Mouse (Mus musculus) kidney, adult 2 months (tissue): ENCODE data around the gene Mlxipl. TPM values are rescaled to one million over a fixed set of nuclear protein-coding genes. Genes with fewer than 3 reads are reported as not detected.
A peak's percentile ranks its signal among the peaks of the same experiment; 100 is the strongest.

Source experiments
- DNase-seq: peaks from one replicate; pipeline ENCODE4 v3.0.0; 2021
- H3K27ac ChIP-seq: fragments of 200-500 bp; 2 replicates; pipeline ENCODE4 v1.5.1; 2012; ENCODE audit warnings: low read depth, low read length, control low read depth, inconsistent platforms; ENCODE audit not compliant: insufficient read depth
- H3K27me3 ChIP-seq: fragments of 200-500 bp; replicated peaks from 2 replicates; pipeline ENCODE4 v1.6.1; 2012; ENCODE audit warnings: mild to moderate bottlenecking, moderate library complexity, low read length, inconsistent platforms; ENCODE audit not compliant: control insufficient read depth, insufficient read depth
- H3K36me3 ChIP-seq: fragments of 200-500 bp; 2 replicates; pipeline ENCODE4 v1.6.1; 2012; ENCODE audit warnings: mild to moderate bottlenecking, moderate library complexity, low read length, inconsistent platforms; ENCODE audit not compliant: control insufficient read depth, insufficient read depth
- H3K4me1 ChIP-seq: fragments of 200-500 bp; 2 replicates; pipeline ENCODE4 v1.6.1; 2011; ENCODE audit warnings: low read length; ENCODE audit not compliant: control insufficient read depth, insufficient read depth
- H3K4me3 ChIP-seq: fragments of 200-500 bp; 2 replicates; pipeline ENCODE4 v1.5.1; 2011; ENCODE audit warnings: mild to moderate bottlenecking, low read depth, low read length, control low read depth; ENCODE audit not compliant: insufficient read depth
- CTCF ChIP-seq: fragments of 200-500 bp; conservative IDR thresholded peaks from 2 replicates; pipeline ENCODE4 v1.5.1; 2011; ENCODE audit warnings: low read depth, mild to moderate bottlenecking, control low read depth, low read length, moderate library complexity, mixed read lengths; ENCODE audit not compliant: insufficient read depth, insufficient read length
- POLR2A ChIP-seq: fragments of 200-500 bp; IDR thresholded peaks from one replicate; pipeline ENCODE4 v1.6.1; 2011; ENCODE audit warnings: low read depth, low read length, control low read depth
- WGBS: fragments of 180-500 bp; shearing (Covaris S2); methylation state at CpG from one replicate; pipeline ENCODE4 v1.1.7; 2018; 5-methylcytosine and 5-hydroxymethylcytosine counted together
- polyA plus RNA-seq: library from polyadenylated mRNA; depleted of rRNA; stranded (reverse); fragments of >200 nt; gene quantifications from 2 replicates; pipeline ENCODE4 v1.2.3, GENCODE M21; 2012

Mlxipl gene
- polyA plus RNA-seq, 1 experiment, result 144 TPM

DNA sequence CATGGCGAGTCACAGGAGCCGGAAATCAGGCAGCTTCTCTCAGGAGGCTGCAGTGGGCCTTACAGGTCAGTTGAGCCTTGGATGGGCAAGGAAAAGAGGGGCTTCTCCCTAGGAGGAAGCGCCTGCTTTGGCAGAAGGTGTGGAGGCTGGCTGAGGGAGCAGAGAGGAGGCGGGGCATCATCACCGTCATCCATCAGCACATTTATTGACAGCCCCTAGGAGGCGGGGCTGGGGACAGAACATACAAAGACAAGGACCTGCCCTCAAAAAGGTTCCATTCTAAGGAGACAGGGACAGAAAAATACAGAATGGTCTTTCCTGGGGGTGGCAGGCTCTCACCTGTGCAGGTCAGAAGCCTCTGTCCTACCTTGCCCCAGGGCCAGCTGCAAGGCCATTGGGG lies 17.0 kb upstream of the Mlxipl start:
- Histone ChIP-seq H3K4me1 (peaks cover 7% of the 10 kb centered on the region; the same call in 1 of the 2 replicates), H3K36me3 (no peaks in the 10 kb centered on the region), H3K27ac (no peak overlapping the region), H3K27me3 (no peaks in the 10 kb centered on the region), H3K4me3 (no peak overlapping the region)
- WGBS, result 94% methylated on average over 6 of the region's 6 CpGs
- TF ChIP-seq CTCF (no peak), POLR2A (no peak)
- DNase-seq, result no peak

DNA sequence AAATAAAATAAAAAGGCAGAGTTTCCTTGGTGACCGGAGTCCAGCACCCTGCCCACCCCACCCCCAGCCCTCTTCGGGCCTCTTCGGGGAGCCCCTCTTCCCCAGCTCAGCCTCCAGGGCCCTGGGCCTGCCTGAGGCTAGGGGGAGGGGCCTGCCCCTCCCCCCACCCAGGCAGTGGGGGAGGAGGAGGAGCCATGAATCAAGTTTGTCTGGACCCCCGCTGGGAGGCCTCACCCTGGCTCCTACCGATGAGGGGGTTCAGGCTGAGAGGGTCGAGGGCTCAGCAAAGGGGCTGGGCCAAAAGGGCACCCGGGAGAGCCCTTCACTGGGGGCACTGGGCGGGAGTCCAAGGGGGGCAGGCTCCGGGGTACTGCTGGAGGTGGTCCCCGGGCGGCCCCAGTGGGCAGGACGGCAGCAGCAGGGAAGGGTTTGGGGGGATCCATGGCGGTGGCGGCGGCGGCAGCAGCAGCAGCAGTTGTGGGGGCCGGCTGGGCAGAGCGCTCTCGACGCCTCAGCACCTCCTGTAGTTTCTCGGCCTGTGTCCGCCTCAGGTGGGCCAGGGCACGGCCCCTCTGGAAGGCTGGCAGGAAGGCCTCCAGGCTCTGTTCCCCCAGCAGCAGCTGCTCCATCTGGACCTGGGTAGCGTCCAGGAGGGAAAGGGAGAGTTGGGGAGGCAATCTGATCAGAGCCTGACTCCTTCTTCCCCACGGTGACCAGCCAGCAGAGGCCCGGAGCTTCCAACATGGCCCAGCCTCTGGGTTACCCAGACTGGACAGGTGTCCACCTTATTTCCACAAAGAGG lies 16.1 kb upstream of the Mlxipl start:
- TF ChIP-seq CTCF (no peak), POLR2A (no peak)
- Histone ChIP-seq H3K36me3 (no peaks in the 10 kb centered on the region), H3K4me1 (peaks cover 8% of the 10 kb centered on the region; the same call in 1 of the 2 replicates), H3K4me3 (no peak overlapping the region), H3K27me3 (no peaks in the 10 kb centered on the region), H3K27ac (no peak overlapping the region)
- 50% methylated on average over 26 of the region's 26 CpGs for WGBS
- no peak for DNase-seq

DNA sequence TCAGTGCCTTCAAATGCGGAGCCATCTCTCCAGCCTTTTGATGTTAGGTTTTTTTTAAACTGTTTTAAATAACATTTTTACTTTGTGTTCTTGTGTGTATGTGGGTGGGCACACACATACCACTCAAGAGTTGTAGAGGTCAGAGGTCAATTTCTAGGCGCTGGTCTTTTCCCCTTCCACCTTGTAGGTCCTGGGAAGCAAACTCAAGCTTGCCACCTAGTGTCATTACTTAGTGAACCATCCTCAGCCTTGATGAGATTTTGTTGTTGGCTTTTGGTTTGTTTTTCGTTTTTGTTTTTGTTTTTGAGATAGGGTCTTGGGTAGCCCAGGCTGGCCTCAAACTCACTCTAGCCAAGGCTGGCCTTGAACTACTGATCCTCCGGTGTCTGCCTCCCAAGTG lies 14.0 kb upstream of the Mlxipl start:
- no peak overlapping the region for H3K4me3 ChIP-seq
- peaks cover 10% of the 10 kb centered on the region; the same call in 1 of the 2 replicates for H3K4me1 ChIP-seq
- 68% methylated on average over 4 of the region's 4 CpGs for WGBS
- TF ChIP-seq CTCF (peak; percentile 27; the same call in 1 of the 2 replicates), POLR2A (no peak)
- no peaks in the 10 kb centered on the region for H3K27me3 ChIP-seq
- DNase-seq, result no peak
- no peaks in the 10 kb centered on the region for H3K36me3 ChIP-seq
- H3K27ac ChIP-seq, result no peak overlapping the region

DNA sequence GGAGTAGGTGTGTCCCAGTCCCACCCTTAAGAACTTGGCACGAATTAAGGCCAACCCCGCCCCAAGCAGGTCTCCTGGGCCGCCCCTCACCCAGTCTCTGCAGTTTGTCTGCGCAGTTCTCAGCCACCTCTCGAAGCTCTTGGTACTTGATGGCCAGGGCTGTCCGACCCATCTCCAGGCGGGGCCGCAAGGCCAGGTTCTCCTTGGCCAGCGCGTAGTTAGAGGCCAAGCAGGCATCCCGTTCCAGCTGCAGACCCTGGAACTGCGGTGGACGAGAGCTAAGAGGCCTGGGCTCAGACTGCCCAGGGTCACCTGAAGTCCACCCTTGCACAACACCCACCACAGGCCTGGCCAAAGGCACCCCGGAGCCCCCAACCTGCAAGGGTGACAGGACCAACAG lies 13.3 kb upstream of the Mlxipl start:
- Histone ChIP-seq H3K27me3 (no peaks in the 10 kb centered on the region), H3K4me1 (peaks cover 10% of the 10 kb centered on the region; the same call in 1 of the 2 replicates), H3K4me3 (peak overlapping the region; percentile 12; the same call in 1 of the 2 replicates), H3K36me3 (no peaks in the 10 kb centered on the region), H3K27ac (peak overlapping the region; percentile 85)
- 40% methylated on average over 14 of the region's 14 CpGs for WGBS
- TF ChIP-seq POLR2A (no peak), CTCF (no peak)
- DNase-seq, result peak; percentile 30

DNA sequence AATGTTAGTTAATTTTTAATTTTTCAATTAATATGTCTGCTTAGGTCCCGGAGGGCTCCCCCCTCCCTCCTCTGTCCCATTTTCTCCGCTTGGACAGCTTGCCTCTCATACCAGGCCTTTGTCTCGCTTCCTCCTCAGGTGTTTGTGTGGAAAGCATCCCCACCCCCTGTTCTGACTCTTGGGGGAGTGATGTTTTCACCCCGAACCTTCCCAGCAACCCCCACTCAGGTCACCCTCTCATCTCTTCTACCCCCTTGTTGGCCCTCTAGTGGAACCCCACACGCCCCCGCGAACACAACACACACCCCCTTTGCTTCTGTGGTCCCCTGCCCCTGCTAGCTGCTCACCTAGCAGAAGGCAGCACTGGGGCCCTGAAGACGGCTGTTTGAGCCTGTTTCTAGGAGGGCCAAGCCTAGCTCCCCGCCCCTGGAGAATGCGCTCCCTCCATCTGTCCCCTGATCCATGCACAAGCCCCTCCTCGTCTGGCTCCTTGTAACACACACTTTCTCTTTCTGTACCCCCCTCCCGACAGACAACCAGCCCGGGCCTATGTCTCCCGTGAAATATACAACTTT lies 12.7 kb upstream of the Mlxipl start:
- WGBS, result 16% methylated on average over 14 of the region's 14 CpGs
- TF ChIP-seq CTCF, result no peak
- TF ChIP-seq POLR2A, result no peak
- peak overlapping the region; percentile 14 for H3K27ac ChIP-seq

DNA sequence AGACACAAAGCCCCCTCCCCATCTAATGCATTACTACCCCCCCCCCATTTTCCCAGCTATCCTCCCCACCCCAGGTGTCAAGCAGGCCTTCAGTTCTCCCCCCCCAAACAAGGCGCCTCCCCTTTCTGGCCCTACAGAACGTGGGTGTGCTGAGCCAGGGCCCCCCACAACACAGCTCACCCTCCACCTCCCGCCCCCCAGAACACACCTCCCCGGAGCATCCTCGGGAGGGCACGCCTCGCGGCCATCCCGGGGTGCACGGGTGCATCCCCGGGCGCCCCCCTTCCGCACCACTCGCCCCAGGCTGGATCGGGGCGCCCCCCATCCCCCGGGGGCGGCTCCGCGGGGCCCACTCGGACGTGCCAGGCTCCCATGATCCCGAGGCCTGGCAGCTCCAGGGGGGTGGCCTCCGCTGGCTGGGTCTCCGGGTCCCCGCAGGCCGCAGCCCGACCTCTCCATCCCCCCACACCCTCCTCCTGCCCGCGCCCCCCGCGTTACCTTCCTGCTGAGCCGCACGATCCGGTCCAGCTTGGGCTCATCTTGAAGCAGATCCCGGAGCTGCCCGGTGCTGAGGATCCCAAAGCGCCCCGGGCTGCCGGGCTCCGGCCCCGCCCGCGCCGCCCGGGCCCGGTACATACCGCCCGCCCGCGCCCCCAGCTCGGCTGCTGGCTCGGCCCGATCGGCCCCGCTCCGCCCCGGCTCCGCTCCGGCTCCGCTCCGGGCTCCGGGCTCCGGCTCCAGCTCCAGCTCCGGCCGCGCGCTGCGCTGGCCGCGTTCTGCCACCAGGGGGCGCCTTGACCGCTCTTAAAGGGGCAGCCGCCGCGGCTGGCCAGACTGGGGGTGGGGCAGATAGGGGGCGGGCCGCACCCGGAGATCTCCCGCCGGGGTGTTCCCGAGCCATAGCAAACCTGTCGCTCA lies 11.9 kb upstream of the Mlxipl start, which contains the start of gene Vps37d:
Gene Vps37d, minus strand, starts transcription at position 703 of the 918 bp plus-strand sequence.
- peak; percentile 94 for DNase-seq
- WGBS, result 1% methylated on average over 76 of the region's 83 CpGs

More for the DNA sequence above, 12.7 kb upstream of the Mlxipl start:
- Histone ChIP-seq H3K36me3 (no peaks in the 10 kb centered on the region), H3K27me3 (no peaks in the 10 kb centered on the region), H3K4me1 (peaks cover 10% of the 10 kb centered on the region; the same call in 1 of the 2 replicates), H3K4me3 (peak overlapping the region; percentile 78)
- DNase-seq, result peak; percentile 88

DNA sequence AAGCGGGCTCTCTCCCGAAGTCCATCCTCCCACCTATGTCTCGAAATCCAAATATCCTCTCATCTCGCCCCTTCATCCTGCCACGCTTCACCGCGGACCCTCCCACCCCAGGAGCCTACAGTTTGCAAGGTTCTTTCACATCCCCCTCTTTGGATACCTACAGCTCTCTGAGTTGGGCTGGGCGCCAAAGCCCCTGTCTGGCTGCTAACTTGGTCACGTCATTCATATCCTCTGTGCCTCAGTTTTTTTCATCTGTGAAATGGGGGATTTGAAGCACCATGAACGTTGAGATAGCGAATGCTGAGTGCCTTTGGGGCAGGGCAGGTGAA lies 11.2 kb upstream of the Mlxipl start:
- no peak for DNase-seq
- no peaks in the 10 kb centered on the region for H3K36me3 ChIP-seq
- no peaks in the 10 kb centered on the region for H3K27me3 ChIP-seq
- peaks cover 10% of the 10 kb centered on the region; the same call in 1 of the 2 replicates for H3K4me1 ChIP-seq
- H3K27ac ChIP-seq, result no peak overlapping the region
- TF ChIP-seq POLR2A (no peak), CTCF (no peak)
- 1% methylated on average over 11 of the region's 11 CpGs for WGBS
- H3K4me3 ChIP-seq, result peak overlapping the region; percentile 26; the same call in 1 of the 2 replicates

More for the DNA sequence above, 11.9 kb upstream of the Mlxipl start, which contains the start of gene Vps37d:
- no peaks in the 10 kb centered on the region for H3K36me3 ChIP-seq
- peak within 1 kb of the TSS; percentile 78 for H3K4me3 ChIP-seq
- peak within 1 kb of the TSS; percentile 53 for H3K27ac ChIP-seq
- H3K27me3 ChIP-seq, result no peaks in the 10 kb centered on the region
- peaks cover 10% of the 10 kb centered on the region; the same call in 1 of the 2 replicates for H3K4me1 ChIP-seq
- TF ChIP-seq CTCF (peak; percentile 57), POLR2A (no peak)
